Mouse (Mus musculus): ENCODE measurements around the gene Aff3. TPM values are rescaled to one million over a fixed set of nuclear protein-coding genes. Genes with fewer than 3 reads are reported as not detected.

The Aff3 gene
- polyA plus RNA-seq, 1 experiment from 2014 or later, result 0.38 TPM

GRCm38 (mm10) chr1:38546696-38547095, 118.1 kb downstream of the Aff3 start:
- H3K36me3 ChIP-seq (ENCODE audit: control insufficient read depth, insufficient read depth), result no peaks in the 10 kb centered on the region
- H3K4me1 ChIP-seq (ENCODE audit: control insufficient read depth, low read depth, low read length), result no peaks in the 10 kb centered on the region
- H3K9ac ChIP-seq (ENCODE audit: low read depth, low read length), result no peak overlapping the region
- no peak overlapping the region for H3K27ac ChIP-seq (ENCODE audit: low read length)
- no peak overlapping the region for H3K4me3 ChIP-seq (ENCODE audit: low read depth, low read length)
- no peaks in the 10 kb centered on the region for H3K9me3 ChIP-seq (replicated peaks; ENCODE audit: control insufficient read depth, low read length)
- no peak overlapping the region for H3K4me2 ChIP-seq (ENCODE audit: low read depth, low read length)
- WGBS (ENCODE audit: insufficient replicate concordance), result 43% methylated on average over 7 of the region's 7 CpGs
- ATAC-seq (ENCODE audit: low read depth), result no peak
- H3K27me3 ChIP-seq (ENCODE audit: control insufficient read depth, insufficient read depth, low read depth, low read length), result no peaks in the 10 kb centered on the region

GRCm38 (mm10) chr1:38545282-38545945, 119.3 kb downstream of the Aff3 start:
- H3K4me3 ChIP-seq (ENCODE audit: low read depth, low read length), result no peak overlapping the region
- no peak overlapping the region for H3K4me2 ChIP-seq (ENCODE audit: low read depth, low read length)
- H3K9me3 ChIP-seq (replicated peaks; ENCODE audit: control insufficient read depth, low read length), result no peaks in the 10 kb centered on the region
- H3K27ac ChIP-seq (ENCODE audit: low read length), result no peak overlapping the region
- H3K9ac ChIP-seq (ENCODE audit: low read depth, low read length), result no peak overlapping the region
- H3K36me3 ChIP-seq (ENCODE audit: control insufficient read depth, insufficient read depth), result no peaks in the 10 kb centered on the region
- 20% methylated on average over 12 of the region's 12 CpGs for WGBS (ENCODE audit: insufficient replicate concordance)
- ATAC-seq (ENCODE audit: low read depth), result no peak
- no peaks in the 10 kb centered on the region for H3K27me3 ChIP-seq (ENCODE audit: control insufficient read depth, insufficient read depth, low read depth, low read length)
- no peaks in the 10 kb centered on the region for H3K4me1 ChIP-seq (ENCODE audit: control insufficient read depth, low read depth, low read length)

- Histone ChIP-seq H3K9ac (ENCODE audit: low read depth, low read length) (no peak overlapping the region), H3K4me1 (ENCODE audit: control insufficient read depth, low read depth, low read length) (no peaks in the 10 kb centered on the region), H3K27ac (ENCODE audit: low read length) (no peak overlapping the region), H3K27me3 (ENCODE audit: control insufficient read depth, insufficient read depth, low read depth, low read length) (no peaks in the 10 kb centered on the region), H3K4me3 (ENCODE audit: low read depth, low read length) (no peak overlapping the region), H3K36me3 (ENCODE audit: control insufficient read depth, insufficient read depth) (no peaks in the 10 kb centered on the region), H3K9me3 (replicated peaks; ENCODE audit: control insufficient read depth, low read length) (no peaks in the 10 kb centered on the region), H3K4me2 (ENCODE audit: low read depth, low read length) (no peak overlapping the region)
- no peak for ATAC-seq (ENCODE audit: low read depth)
- 48% methylated on average over 3 of the region's 3 CpGs for WGBS (ENCODE audit: insufficient replicate concordance)
Observed at GRCm38 (mm10) chr1:38544501-38544900, 120.3 kb downstream of the Aff3 start.

- Histone ChIP-seq H3K27me3 (ENCODE audit: control insufficient read depth, insufficient read depth, low read depth, low read length) (no peaks in the 10 kb centered on the region), H3K36me3 (ENCODE audit: control insufficient read depth, insufficient read depth) (no peaks in the 10 kb centered on the region), H3K9me3 (replicated peaks; ENCODE audit: control insufficient read depth, low read length) (no peaks in the 10 kb centered on the region), H3K9ac (ENCODE audit: low read depth, low read length) (no peak overlapping the region), H3K27ac (ENCODE audit: low read length) (no peak overlapping the region), H3K4me1 (ENCODE audit: control insufficient read depth, low read depth, low read length) (no peaks in the 10 kb centered on the region), H3K4me3 (ENCODE audit: low read depth, low read length) (no peak overlapping the region), H3K4me2 (ENCODE audit: low read depth, low read length) (no peak overlapping the region)
- ATAC-seq (ENCODE audit: low read depth), result no peak
- WGBS (ENCODE audit: insufficient replicate concordance), result 56% methylated on average over 4 of the region's 4 CpGs
Observed at GRCm38 (mm10) chr1:38541536-38541935, 123.2 kb downstream of the Aff3 start.

GRCm38 (mm10) chr1:38536929-38537540, 127.7 kb downstream of the Aff3 start:
- Histone ChIP-seq H3K27me3 (ENCODE audit: control insufficient read depth, insufficient read depth, low read depth, low read length) (no peaks in the 10 kb centered on the region), H3K27ac (ENCODE audit: low read length) (no peak overlapping the region), H3K9ac (ENCODE audit: low read depth, low read length) (no peak overlapping the region), H3K4me1 (ENCODE audit: control insufficient read depth, low read depth, low read length) (no peaks in the 10 kb centered on the region), H3K9me3 (replicated peaks; ENCODE audit: control insufficient read depth, low read length) (no peaks in the 10 kb centered on the region), H3K36me3 (ENCODE audit: control insufficient read depth, insufficient read depth) (no peaks in the 10 kb centered on the region), H3K4me2 (ENCODE audit: low read depth, low read length) (no peak overlapping the region), H3K4me3 (ENCODE audit: low read depth, low read length) (no peak overlapping the region)
- 71% methylated on average over 16 of the region's 16 CpGs for WGBS (ENCODE audit: insufficient replicate concordance)
- ATAC-seq (ENCODE audit: low read depth), result no peak

- no peaks in the 10 kb centered on the region for H3K36me3 ChIP-seq (ENCODE audit: control insufficient read depth, insufficient read depth)
- 63% methylated on average over 7 of the region's 7 CpGs for WGBS (ENCODE audit: insufficient replicate concordance)
- H3K4me2 ChIP-seq (ENCODE audit: low read depth, low read length), result no peak overlapping the region
- H3K9me3 ChIP-seq (replicated peaks; ENCODE audit: control insufficient read depth, low read length), result no peaks in the 10 kb centered on the region
- H3K27me3 ChIP-seq (ENCODE audit: control insufficient read depth, insufficient read depth, low read depth, low read length), result no peaks in the 10 kb centered on the region
- ATAC-seq (ENCODE audit: low read depth), result no peak
- H3K4me3 ChIP-seq (ENCODE audit: low read depth, low read length), result no peak overlapping the region
- H3K4me1 ChIP-seq (ENCODE audit: control insufficient read depth, low read depth, low read length), result no peaks in the 10 kb centered on the region
- no peak overlapping the region for H3K27ac ChIP-seq (ENCODE audit: low read length)
- no peak overlapping the region for H3K9ac ChIP-seq (ENCODE audit: low read depth, low read length)
Observed at GRCm38 (mm10) chr1:38532581-38532980, 132.2 kb downstream of the Aff3 start.

GRCm38 (mm10) chr1:38528607-38529006, 136.1 kb downstream of the Aff3 start:
- no peak for ATAC-seq (ENCODE audit: low read depth)
- no peak overlapping the region for H3K27ac ChIP-seq (ENCODE audit: low read length)
- WGBS (ENCODE audit: insufficient replicate concordance), result 56% methylated on average over 5 of the region's 5 CpGs
- no peak overlapping the region for H3K9ac ChIP-seq (ENCODE audit: low read depth, low read length)
- no peaks in the 10 kb centered on the region for H3K4me1 ChIP-seq (ENCODE audit: control insufficient read depth, low read depth, low read length)
- H3K36me3 ChIP-seq (ENCODE audit: control insufficient read depth, insufficient read depth), result no peaks in the 10 kb centered on the region
- H3K4me3 ChIP-seq (ENCODE audit: low read depth, low read length), result no peak overlapping the region
- no peaks in the 10 kb centered on the region for H3K9me3 ChIP-seq (replicated peaks; ENCODE audit: control insufficient read depth, low read length)
- no peak overlapping the region for H3K4me2 ChIP-seq (ENCODE audit: low read depth, low read length)
- no peaks in the 10 kb centered on the region for H3K27me3 ChIP-seq (ENCODE audit: control insufficient read depth, insufficient read depth, low read depth, low read length)

GRCm38 (mm10) chr1:38526568-38526967, 138.2 kb downstream of the Aff3 start:
- no peak overlapping the region for H3K4me3 ChIP-seq (ENCODE audit: low read depth, low read length)
- no peaks in the 10 kb centered on the region for H3K4me1 ChIP-seq (ENCODE audit: control insufficient read depth, low read depth, low read length)
- H3K4me2 ChIP-seq (ENCODE audit: low read depth, low read length), result no peak overlapping the region
- H3K27ac ChIP-seq (ENCODE audit: low read length), result no peak overlapping the region
- 55% methylated on average over 5 of the region's 5 CpGs for WGBS (ENCODE audit: insufficient replicate concordance)
- no peaks in the 10 kb centered on the region for H3K9me3 ChIP-seq (replicated peaks; ENCODE audit: control insufficient read depth, low read length)
- no peaks in the 10 kb centered on the region for H3K36me3 ChIP-seq (ENCODE audit: control insufficient read depth, insufficient read depth)
- no peak overlapping the region for H3K9ac ChIP-seq (ENCODE audit: low read depth, low read length)
- H3K27me3 ChIP-seq (ENCODE audit: control insufficient read depth, insufficient read depth, low read depth, low read length), result no peaks in the 10 kb centered on the region
- ATAC-seq (ENCODE audit: low read depth), result peak; percentile 68

GRCm38 (mm10) chr1:38521651-38522050, 143.1 kb downstream of the Aff3 start:
- H3K4me1 ChIP-seq (ENCODE audit: control insufficient read depth, low read depth, low read length), result no peaks in the 10 kb centered on the region
- 81% methylated on average over 11 of the region's 11 CpGs for WGBS (ENCODE audit: insufficient replicate concordance)
- ATAC-seq (ENCODE audit: low read depth), result no peak
- H3K27ac ChIP-seq (ENCODE audit: low read length), result no peak overlapping the region
- H3K4me2 ChIP-seq (ENCODE audit: low read depth, low read length), result no peak overlapping the region
- no peaks in the 10 kb centered on the region for H3K36me3 ChIP-seq (ENCODE audit: control insufficient read depth, insufficient read depth)
- H3K9ac ChIP-seq (ENCODE audit: low read depth, low read length), result no peak overlapping the region
- no peaks in the 10 kb centered on the region for H3K27me3 ChIP-seq (ENCODE audit: control insufficient read depth, insufficient read depth, low read depth, low read length)
- no peak overlapping the region for H3K4me3 ChIP-seq (ENCODE audit: low read depth, low read length)
- no peaks in the 10 kb centered on the region for H3K9me3 ChIP-seq (replicated peaks; ENCODE audit: control insufficient read depth, low read length)
